Mouse (Mus musculus) ES-E14 (cell line): ENCODE results near the gene Ccl1.

ENCODE experiments used
- HCFC1 ChIP-seq: IDR thresholded peaks from 2 replicates; pipeline ENCODE4 v1.6.1; 2012; ENCODE audit warnings: low read length, inconsistent platforms, borderline replicate concordance; ENCODE audit not compliant: insufficient read depth
- ZC3H11A ChIP-seq: IDR thresholded peaks from 2 replicates; pipeline ENCODE4 v1.6.1; 2012; ENCODE audit warnings: low read depth, mild to moderate bottlenecking, inconsistent platforms, low read length, borderline replicate concordance

DNA sequence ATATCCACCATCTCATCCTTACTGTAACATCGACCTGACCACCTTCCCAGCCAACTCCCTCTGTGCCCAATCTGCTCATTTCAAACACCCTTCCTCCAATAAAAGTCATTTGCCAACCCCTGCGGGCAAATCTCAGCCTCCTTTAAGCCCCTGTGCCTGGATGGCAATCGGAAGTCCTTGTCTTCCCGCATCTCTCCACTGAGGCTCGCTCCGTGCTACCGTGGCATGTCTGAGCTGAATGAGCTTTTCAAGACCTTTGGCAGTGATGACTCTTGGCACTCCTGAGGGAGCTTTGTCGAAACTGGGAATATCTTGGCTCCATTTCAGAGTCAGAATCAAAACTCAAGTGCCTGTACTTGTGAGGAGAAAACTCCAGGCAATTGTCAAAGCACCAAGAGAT lies 124.2 kb downstream of the Ccl1 start:
- TF ChIP-seq ZC3H11A (no peak), HCFC1 (no peak)
